Mouse (Mus musculus): ENCODE results near the gene Aipl1. TPM values are rescaled to one million over a fixed set of nuclear protein-coding genes. Genes with fewer than 3 reads are reported as not detected.
A peak's percentile ranks its signal among the peaks of the same experiment; 100 is the strongest.
"Not testable (repeated sequence)": the region's sequence is repeated elsewhere in the genome, so short reads cannot be mapped to it uniquely, and the experiment has no call there.

Aipl1 gene
- total RNA-seq, 2 experiments from 2014 or later = 0.26 to 0.29 TPM

DNA sequence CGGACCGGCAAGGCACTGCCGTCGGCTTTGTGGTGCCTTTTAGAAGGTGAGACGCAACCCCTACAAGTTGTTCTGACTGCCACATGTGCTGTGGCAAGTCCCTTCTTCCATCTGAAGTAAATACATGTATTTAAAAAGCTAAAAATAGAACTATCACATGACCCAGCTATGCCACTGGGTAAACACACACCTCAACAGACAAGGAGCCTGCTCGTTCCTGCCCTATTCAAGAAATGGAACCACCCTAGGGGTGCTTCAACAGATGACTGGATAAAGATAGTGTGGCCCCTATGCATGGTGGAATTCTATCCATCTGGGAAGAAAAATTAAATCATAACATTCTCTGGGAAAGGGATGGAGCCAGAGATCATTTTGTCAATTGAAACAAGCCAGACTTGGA, 14.5 kb downstream of the Aipl1 start:
- DNase-seq (ENCODE audit: low spot score in 2 of 2) = no peak

DNA sequence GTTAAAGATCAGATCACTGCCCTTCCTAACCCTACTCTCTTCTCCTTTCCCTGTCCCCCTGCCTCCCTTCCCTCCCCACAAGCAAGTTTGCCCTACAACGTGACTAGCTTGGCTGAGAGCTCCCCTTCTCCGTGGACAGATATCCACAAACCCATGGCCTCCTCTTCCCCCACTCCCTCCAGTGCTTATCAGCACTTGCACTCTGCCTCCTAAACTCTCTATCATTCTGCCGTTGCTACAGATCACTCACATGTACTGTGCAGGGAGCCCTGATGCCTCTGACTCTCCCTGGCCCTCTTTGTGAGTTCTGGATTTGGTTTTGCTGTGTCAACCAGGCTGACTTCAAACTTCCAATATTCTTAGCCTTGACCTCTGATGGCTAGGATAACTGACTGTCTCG, 16.3 kb downstream of the Aipl1 start:
- DNase-seq (ENCODE audit: low spot score in 2 of 2) = no peak

DNA sequence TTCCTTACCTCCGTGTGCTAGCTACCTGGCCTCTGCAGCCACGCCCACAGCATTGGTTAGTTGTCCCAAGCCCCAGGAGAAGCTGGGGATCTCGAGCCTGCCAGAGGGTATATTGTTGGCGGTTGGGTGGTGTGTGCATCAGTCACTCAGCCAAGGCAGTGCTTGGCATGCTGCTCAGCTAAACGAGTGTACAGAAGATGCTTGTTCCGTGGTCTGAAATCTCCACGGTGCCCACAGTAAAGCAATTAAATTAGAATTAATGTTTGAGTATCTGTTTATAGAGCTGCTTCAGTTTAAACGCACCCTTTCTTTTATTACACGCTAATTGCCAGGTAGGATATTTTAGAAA, 20.1 kb downstream of the Aipl1 start:
- no peak for DNase-seq (ENCODE audit: low spot score in 2 of 2)

DNA sequence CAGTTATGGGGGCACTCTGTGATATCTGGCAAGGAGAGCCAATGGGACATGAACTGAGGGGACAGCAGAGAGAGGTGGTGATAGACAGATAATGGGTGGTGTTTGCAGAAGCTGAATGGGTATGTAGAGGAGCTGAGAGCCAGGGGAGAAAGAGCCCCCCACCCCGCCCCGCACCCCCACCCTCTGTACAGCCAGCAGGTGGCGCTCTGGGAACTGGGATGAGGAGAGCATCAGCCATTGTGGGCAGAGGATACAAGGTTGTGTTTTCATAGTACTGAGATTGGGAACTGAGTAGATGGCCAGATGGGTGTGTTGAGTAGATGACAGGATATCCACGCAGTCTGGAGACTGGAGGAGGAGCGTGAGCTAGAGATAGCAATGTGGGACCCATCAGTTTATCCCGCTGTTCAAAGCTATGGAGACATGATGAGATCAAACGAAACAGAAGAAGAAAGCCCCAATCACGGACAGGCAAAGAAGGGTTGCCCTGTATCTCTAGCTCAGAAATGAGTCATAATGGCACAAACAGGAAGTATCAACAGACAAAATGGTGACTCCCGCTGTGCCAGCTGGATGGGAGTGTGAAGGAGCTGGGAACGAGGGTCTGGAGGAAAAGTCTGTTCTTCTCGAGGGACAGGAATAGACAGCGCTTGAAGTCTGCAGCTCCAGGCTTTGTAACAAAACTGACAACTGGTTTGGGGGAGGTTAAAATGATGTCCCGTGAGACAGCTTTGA, 20.6 kb downstream of the Aipl1 start:
- no peak for DNase-seq (ENCODE audit: low spot score in 2 of 2)

DNA sequence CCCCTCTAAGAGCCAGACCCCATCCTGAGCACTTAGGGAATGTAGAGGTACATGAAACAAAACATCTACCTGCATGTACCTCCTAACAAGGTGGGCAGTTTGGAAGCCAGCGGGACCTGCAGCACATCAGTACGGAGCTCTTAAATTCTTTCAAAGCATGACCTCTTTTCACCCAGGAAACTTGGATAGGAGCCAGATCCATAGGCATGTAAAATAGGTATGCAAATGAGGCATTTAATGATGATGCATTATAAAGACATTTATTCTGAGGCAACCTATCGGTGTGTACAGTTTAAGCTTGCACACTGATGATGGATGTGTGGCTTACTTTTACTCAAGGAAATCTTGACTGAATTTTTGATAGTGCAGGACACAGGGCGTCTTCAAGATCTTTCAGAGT, 22.6 kb downstream of the Aipl1 start:
- no peak for DNase-seq (ENCODE audit: low spot score in 2 of 2)

DNA sequence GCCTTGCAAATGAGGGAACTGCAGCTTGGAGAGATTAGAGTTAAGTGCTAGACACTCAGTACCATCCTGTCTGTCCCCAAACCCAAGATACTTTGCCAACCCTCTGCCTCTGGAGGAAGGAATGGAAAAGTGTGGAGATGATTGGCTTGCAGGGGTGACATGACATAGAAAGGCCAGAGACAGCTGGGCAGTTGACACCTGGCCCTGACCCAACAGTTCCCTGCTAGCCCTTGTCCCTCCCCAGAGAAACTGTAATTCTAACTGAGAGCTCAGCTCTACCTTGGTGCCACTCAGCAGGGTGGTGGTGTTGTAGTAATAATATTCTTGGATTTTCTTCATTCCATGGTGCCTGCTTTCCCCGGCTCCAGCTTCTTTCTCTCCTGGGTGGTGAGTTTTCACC, 25.4 kb downstream of the Aipl1 start:
- DNase-seq (ENCODE audit: low spot score in 2 of 2) = peak in 1 of 2 experiments; percentile 32

DNA sequence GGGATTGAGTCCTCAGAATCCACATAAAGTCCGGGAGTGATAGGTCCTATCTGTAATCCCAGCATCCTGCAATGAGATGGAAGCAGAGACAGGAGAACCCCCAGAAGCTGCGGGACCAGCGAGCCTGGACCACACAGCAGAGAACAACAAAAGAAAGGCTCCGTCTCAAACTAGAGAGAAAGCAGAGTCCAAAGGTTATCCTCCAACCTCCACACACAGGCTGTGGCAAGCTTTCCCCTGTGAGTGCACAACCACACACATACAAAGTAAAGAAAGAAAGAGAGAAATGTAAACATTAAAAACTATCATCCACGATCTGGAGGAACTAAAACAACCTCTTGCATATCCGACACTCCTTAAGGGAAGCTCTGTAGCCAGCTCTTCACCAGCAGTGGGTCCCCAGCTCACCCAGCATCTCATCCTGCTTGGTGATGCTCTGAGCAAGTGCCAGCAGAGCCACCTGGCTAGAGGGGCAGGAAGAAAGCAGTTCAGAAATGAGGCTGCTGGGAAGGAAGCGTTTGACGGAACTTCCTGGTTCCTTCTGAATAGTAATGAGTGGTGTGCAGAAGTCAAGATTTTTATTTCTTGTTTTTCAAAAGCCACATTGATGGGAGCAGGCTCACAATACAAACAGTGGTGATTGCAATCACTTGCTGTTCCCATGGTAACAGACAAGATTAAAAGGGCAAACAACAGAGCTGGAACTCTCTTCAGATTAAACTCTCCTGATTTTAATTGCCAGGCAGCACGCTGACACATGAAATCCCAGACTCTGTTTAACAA, 26.2 kb downstream of the Aipl1 start:
- no peak for DNase-seq (ENCODE audit: low spot score in 2 of 2)

DNA sequence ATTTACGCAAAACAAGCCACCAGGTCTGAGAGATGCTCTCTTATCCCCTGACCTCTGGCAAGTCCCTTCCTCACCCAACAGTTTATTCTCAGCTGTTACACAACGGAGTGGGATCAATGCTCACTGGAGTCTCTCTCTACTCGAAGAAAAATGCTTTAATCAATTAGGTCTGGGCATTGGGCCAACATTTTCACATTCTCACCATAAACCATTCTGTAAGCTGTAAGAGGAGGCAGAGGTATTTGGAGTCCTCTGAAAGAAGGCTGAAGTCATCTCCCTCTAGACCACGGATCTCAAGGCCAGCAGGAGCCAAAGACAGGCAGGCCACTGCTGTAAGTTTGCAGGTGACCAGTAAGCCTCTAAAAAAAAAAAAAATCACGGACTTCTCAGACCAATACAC, 26.9 kb downstream of the Aipl1 start:
- no peak for DNase-seq (ENCODE audit: low spot score in 2 of 2)

DNA sequence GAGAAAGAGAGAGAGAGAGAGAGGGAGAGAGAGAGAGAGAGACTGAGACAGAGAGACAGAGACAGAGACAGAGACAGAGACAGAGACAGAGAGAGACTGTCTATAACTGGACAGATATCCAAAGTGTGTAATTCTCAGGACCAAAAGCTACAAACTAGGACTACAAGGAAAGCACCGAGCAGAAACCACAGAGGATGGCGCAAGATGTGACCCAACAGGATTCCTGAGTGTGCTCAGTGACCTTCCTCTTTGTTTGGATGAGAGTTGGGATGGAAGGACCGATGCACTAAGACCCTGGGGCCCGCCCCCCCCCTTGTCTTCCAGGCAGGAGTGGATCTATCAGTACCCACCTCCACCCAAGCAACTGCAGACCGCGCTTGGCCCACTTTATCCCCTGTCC, 31.8 kb downstream of the Aipl1 start:
- DNase-seq (ENCODE audit: low spot score in 2 of 2) = no peak

DNA sequence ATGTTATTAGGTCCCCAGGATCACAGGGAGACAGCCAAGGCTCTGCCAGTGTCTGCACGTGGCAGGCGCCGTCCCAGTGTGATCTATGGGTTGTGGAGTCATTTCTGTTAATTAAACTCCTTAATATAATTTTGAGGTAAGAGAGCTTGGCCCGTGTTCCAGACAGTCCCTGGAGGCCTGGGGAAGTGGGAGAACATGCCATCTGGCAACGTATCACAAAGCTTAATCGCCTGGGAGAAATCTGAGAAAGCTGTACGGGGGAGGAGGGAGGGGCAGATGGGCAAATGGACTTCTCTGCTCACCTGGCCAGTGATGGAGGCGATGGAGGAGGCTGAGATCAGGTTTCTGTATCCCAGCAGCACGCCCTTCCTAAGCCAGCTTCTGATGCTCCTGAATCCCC, 34.1 kb downstream of the Aipl1 start:
- no peak for DNase-seq (ENCODE audit: low spot score in 2 of 2)

DNA sequence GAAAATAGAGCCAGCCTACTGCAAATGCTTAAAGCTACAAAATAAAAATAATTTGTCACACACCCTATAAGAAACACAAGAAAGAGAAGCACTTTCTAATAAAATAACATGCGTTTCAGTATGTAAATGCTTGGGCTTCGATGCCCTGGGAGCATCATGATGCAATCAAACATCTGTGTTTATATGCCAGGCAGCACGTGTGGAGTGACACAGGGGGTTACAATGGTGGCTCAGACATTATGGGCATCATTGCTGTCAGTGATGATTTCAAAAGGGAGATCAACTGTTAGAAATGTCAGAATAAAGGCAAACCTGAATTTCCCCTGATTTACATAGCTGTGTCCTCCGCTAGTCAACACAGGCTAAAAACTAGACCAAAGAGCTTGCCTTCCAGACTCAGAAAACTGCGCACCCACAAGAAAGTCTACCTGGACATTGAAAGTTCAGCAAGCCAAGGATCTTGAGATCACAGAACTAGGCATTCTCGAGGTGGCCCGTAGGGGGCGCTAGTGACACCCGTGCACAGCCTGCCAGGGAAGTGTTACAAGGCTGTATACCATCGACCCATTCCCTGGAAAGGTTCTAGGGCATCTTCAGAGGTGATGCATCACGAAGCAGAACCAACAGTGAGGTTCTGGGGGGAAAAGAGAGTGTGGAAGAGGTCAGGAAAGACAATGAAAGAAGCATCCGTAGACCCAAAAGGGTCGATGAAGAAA, 35.0 kb downstream of the Aipl1 start:
- no peak for DNase-seq (ENCODE audit: low spot score in 2 of 2)

DNA sequence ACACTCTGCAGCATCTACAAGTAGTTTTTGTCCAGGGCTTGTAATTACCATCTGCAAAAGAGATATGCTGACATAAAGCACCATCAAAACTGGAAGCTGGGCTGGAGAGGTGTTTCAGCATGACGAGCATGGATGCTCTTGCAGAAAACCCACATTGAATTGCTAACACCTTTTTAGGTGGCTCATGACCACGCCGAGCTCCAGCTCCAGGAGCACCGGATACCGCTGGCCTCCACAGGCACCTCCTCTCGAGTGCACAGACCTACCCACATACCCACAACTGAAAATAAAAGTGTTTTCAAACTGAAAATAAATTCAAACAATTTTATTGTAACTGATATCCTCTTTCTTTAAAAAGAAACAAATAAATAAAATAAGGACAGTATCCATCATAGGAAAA, 37.1 kb downstream of the Aipl1 start:
- no peak for DNase-seq (ENCODE audit: low spot score in 2 of 2)

DNA sequence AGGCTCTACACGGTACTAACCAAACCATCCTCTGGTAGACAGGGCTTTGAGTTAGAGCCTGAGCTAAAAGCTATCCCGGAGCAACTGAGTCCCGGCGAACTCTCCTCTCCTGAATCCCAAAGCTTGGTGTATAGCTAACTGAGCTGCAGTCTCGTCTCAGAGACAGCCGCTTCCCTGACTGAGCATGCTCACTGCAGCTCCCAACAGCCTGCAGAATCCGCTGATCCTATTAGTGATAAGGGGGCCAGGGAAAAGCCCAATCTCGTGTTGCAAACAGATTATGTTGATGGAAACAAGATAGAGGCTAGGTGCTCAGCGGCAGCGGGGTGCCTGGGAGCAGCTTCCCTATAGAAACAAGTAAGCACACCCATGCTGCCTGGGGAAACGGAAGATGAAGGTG, 40.5 kb downstream of the Aipl1 start:
- DNase-seq (ENCODE audit: low spot score in 2 of 2) = no peak

DNA sequence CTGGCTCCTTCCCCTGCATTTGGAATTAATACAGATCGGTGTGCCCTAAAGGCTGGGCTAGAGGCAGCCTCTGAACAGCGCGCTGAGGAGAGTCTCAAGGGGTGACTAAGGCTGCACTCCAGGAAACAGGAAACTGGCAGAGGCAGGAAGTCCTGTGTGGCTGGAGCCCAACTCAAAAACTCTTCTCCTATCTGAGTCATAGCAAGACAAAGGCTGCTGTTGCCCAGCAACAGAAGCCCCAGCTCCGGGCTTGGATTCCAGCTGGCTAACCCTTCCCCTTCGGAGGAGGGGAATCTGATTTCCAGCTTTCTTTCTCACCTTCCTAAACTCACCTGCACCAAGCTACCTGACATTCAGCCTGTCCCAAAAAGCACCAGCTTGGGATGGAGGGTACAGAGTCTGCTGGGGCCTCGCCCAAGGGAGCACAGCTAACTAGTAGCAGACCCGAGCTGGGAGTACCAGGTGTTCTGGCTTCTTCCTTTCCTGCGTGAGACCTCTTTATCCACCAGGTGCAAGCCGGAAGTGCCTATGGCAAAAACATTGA, 41.3 kb downstream of the Aipl1 start:
- peak; percentile 32 to 63 for DNase-seq (ENCODE audit: low spot score in 2 of 2)

DNA sequence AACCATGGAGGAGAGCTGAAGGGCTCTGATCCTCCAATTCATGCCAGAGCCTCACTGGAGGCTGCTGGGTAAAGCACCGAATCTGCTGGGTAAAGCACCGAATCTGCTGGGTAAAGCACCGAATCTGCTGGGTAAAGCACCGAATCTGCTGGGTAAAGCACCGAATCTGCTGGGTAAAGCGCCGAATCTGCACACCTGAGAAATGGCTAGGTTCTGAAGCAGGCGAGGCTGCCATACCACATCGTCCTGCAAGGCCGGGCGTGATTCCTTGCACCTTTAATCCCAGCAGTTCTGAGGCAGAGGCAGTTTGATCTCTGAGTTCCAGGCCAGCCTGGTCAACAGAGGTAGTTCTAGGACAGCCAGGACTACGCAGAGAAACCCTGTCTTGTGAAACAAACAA, 44.9 kb downstream of the Aipl1 start:
- no peak for DNase-seq (ENCODE audit: low spot score in 2 of 2)

DNA sequence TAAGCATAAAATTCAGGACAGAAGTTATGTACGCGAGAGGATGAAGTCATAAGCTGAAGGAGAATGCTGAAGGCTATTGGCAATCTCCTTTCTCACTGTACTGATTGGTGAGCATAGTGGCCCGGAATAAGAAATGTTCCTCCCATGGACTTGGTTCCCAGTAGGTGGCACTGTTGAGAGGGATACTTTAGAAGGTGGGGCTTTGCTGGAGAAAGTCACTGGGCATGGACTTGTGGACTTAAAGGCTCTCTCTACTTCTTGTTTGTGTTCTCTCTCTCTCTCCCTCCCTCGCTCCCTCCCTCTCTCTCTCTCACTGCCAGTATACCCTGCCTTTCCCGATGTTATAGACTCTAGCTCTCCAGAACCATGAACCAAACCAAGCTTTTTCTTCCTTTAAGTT, 45.8 kb downstream of the Aipl1 start:
- peak in 1 of 2 experiments; percentile 39 for DNase-seq (ENCODE audit: low spot score in 2 of 2)

DNA sequence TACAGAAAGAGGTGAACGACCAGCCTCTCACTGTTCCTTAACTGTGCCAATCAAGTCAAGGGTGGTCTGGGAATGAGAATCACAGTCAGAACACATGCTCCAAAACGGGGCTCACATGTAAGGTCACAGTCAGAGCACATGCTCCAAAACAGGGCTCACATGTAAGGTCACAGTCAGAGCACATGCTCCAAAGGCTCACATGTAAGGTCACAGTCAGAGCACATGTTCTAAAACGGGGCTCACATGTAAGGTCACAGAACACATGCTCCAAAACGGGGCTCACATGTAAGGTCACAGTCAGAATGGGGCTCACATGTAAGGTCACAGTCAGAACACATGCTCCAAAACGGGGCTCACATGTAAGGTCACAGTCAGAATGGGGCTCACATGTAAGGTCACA, 47.9 kb downstream of the Aipl1 start:
- DNase-seq (ENCODE audit: low spot score in 2 of 2) = not testable (repeated sequence)

DNA sequence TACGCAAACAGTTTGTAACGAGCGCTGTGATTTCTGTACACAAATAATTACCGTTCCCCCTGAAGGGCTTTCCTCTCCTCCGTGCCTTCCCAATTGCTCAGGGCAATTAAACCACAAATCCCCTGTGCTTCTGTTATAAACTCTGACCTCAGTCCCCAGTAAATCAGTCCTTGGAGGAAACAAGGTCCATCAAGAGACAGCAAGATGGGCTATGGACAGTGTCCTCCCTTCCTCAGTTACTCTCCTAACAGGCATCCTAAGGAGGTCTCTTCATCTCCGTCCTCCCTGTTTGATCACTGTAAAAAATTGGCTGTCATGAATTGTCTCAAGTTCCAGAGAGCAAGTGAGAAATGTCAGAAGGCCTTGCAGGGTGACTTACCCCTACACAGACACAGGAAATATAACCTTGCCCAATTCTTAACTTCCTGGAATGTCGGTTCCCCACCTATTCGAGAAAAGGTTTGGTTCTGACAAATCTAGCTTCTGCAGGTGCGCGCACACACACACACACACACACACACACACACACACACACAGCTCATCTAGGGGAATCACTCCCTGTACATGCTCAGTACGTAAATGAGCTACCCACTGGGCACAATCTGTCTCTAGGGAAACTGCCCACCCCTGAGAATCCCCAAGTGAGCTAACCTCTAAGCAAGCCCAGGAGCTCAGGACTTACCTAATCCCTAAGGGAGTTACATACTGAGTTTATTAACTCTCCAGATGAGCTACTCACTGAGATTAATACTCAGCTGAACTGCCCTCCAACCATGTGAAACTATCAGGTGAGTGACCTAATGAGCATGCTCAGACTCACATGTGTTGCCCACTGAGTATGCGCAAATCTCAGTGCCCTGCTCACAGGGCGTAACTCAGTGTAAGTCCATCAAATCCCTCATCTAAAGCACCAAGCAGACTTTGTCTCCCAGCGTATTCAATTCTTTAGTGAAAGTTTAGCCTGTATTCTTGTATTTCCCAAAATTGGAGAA, 49.9 kb downstream of the Aipl1 start:
- DNase-seq (ENCODE audit: low spot score in 2 of 2) = no peak

DNA sequence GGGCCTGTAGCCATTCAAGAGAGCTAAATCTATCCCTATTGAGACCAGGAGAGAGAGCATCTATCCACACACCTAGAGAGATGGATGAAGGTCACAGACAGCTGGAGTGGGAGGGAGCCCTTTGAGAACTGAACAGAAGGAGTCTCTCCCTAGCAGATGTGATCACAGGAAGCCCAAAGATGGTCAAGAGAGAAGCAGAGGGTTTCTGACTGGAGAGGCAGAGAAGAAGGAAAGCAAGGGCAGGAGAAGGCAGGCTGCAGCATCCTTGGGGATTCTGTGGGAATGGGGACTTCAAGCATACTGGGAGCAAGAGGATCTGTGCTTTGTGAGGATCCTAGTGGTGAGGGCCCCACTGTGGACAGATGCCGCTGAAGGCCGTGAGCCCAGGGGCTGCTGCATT, 51.5 kb downstream of the Aipl1 start:
- no peak for DNase-seq (ENCODE audit: low spot score in 2 of 2)

DNA sequence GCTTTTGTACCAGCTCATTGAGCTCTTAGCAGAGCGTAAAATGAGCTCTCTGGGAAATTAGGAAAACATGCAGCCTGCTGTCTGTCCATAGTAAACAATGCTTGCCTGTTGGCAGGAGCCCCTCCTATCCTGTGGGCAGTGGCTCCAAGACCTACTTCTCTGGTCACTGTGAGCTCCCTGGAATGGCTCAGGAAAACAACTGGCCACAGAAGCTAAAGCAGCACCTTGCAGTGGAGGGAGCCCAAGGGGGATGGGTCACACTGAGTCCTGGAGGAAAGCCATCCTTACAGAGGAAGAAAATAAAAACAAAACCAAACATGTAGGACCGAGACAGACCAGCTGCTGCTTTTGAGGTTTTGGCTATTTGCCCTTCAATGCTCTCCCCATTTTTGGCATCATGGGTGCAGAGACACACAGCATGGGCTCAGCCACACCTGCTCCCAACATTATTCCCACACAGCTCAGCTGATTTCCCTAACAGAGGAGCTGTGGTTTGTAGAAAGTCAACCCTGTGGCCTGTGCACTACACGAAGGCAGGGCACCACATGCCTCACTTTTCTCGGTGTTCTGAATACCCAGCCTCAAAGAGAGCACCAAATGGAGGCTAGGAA, 52.1 kb downstream of the Aipl1 start:
- no peak for DNase-seq (ENCODE audit: low spot score in 2 of 2)
